Mouse (Mus musculus): ENCODE data around the gene Alox5. TPM values are rescaled to one million over a fixed set of nuclear protein-coding genes. Genes with fewer than 3 reads are reported as not detected.

Gene Alox5
- polyA plus RNA-seq, 1 experiment from 2014 or later = 0.46 TPM

DNA sequence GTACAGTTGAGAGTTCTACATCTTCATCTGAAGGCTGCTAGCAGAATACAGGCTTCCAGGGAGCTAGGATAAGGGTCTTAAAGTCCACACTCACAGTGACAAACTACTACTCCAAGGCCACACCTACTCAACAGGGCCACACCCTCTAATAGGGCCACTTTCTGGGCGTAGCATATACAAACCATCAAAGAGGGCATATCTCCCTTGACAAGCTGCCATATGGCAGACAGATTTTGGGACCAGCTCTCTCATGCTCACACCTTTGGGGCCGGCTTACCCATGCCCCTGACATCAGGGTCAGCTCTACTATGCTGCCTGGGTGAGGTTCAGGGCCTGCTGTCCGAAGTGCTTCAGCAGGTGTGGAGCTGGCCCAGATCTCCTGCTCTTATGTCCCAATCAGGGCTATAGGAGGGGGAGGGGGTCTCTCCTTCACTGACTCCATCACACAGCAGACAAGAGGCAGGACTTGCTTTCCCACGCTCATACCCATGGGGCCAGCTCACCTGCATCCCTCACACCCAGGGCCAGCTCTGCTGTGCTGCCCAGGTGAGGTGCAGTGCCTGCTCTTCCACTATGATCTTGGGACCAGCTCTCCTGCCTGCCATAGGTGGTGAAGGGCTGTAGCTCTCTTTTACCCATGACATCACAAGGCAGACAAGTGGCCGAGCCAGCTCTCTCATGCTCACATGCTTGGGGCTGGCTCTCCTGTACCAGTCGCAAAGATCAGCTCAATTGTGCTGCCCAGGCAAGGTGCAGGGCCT lies 90.6 kb downstream of the Alox5 start:
- Histone ChIP-seq H3K4me2 (ENCODE audit: low read length) (no peak overlapping the region), H3K36me3 (ENCODE audit: insufficient read depth, low read length) (no peaks in the 10 kb centered on the region), H3K27me3 (ENCODE audit: insufficient read depth, low read length) (no peaks in the 10 kb centered on the region), H3K27ac (no peak overlapping the region), H3K4me1 (replicated peaks; ENCODE audit: insufficient read depth, low read length) (no peaks in the 10 kb centered on the region), H3K9me3 (replicated peaks; ENCODE audit: low read length) (no peaks in the 10 kb centered on the region), H3K9ac (ENCODE audit: low read depth, low read length) (no peak overlapping the region), H3K4me3 (replicated peaks; ENCODE audit: low read depth, low read length) (no peak overlapping the region)
- no peak for TF ChIP-seq CTCF (IDR thresholded peaks at IDR 0.05; ENCODE audit: low read depth)
- WGBS = 80% methylated on average over 6 of the region's 6 CpGs
- no peak for DNase-seq (ENCODE audit: low spot score)
- ATAC-seq (replicated peaks; ENCODE audit: low FRiP score, low read depth) = peak; percentile 52; the same call in 1 of the 2 replicates

DNA sequence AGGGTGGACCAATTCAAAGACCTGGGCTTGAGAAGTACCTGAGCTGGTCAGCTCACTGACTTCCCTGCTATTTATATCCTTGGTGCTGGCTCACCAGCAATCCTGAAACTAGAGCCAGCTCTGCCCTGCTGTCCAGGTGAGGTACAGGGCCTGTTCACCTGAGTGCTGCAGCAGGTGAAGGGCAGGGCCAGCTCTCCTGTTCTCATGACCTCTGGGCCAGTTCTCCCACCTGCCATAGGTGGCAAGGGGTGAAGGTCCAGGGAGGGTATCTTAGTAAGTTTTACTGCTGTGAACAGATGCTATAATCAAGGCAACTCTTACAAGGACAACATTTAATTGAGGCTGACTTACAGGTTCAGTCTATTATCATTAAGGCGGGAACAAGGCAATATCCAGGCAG lies 91.2 kb downstream of the Alox5 start:
- WGBS = 97% methylated on average over 1 of the region's 1 CpGs
- Histone ChIP-seq H3K27me3 (ENCODE audit: insufficient read depth, low read length) (no peaks in the 10 kb centered on the region), H3K4me2 (ENCODE audit: low read length) (no peak overlapping the region), H3K4me1 (replicated peaks; ENCODE audit: insufficient read depth, low read length) (no peaks in the 10 kb centered on the region), H3K36me3 (ENCODE audit: insufficient read depth, low read length) (no peaks in the 10 kb centered on the region), H3K9ac (ENCODE audit: low read depth, low read length) (no peak overlapping the region), H3K4me3 (replicated peaks; ENCODE audit: low read depth, low read length) (no peak overlapping the region), H3K9me3 (replicated peaks; ENCODE audit: low read length) (no peaks in the 10 kb centered on the region), H3K27ac (no peak overlapping the region)
- TF ChIP-seq CTCF (IDR thresholded peaks at IDR 0.05; ENCODE audit: low read depth) = no peak
- no peak for DNase-seq (ENCODE audit: low spot score)
- no peak for ATAC-seq (replicated peaks; ENCODE audit: low FRiP score, low read depth)

DNA sequence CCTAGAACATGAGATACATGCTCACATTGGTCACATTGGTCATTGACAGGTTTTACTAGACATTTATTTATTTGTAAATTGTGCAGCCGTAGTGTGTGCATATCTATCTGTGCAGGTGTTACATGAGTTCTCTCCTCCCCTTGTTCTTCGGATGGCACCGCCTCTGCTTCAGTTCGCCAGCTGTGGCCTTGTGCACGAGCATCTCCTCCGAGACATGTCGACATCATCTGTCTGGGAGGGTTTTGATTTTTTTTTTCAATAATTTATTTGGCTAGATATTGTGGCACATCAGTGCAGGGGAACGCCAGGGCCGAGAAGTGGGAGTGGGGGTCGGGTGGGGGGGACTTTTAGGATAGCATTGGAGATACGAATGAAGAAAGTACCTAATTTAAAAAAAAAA lies 93.0 kb downstream of the Alox5 start:
- no peaks in the 10 kb centered on the region for H3K36me3 ChIP-seq (ENCODE audit: insufficient read depth, low read length)
- no peak for TF ChIP-seq CTCF (IDR thresholded peaks at IDR 0.05; ENCODE audit: low read depth)
- 84% methylated on average over 11 of the region's 11 CpGs for WGBS
- no peak overlapping the region for H3K4me3 ChIP-seq (replicated peaks; ENCODE audit: low read depth, low read length)
- ATAC-seq (replicated peaks; ENCODE audit: low FRiP score, low read depth) (no peak), DNase-seq (ENCODE audit: low spot score) (no peak)
- no peaks in the 10 kb centered on the region for H3K27me3 ChIP-seq (ENCODE audit: insufficient read depth, low read length)
- H3K27ac ChIP-seq = no peak overlapping the region
- H3K4me2 ChIP-seq (ENCODE audit: low read length) = no peak overlapping the region
- no peaks in the 10 kb centered on the region for H3K9me3 ChIP-seq (replicated peaks; ENCODE audit: low read length)
- no peak overlapping the region for H3K9ac ChIP-seq (ENCODE audit: low read depth, low read length)
- H3K4me1 ChIP-seq (replicated peaks; ENCODE audit: insufficient read depth, low read length) = no peaks in the 10 kb centered on the region

DNA sequence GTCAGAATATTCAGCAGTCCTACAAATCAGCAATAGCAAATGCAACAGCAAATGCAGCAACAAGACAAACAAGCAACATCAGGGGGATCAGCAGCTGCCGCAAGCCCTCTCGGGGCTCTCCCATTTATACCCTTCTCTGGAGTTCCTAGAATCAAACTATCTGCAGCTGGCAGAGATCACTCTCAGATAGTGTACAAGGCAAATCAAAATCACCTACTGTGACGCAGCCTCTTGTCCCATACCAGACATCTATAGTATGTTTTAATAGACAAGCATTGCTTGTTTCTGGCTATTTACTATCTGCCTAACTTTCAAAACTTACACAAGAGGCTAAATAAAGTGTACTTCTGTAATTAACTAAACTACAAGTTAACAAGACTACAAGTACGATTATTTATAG lies 99.0 kb downstream of the Alox5 start:
- Histone ChIP-seq H3K4me2 (ENCODE audit: low read length) (no peak overlapping the region), H3K4me3 (replicated peaks; ENCODE audit: low read depth, low read length) (no peak overlapping the region), H3K27ac (no peak overlapping the region), H3K36me3 (ENCODE audit: insufficient read depth, low read length) (no peaks in the 10 kb centered on the region), H3K9me3 (replicated peaks; ENCODE audit: low read length) (no peaks in the 10 kb centered on the region), H3K27me3 (ENCODE audit: insufficient read depth, low read length) (no peaks in the 10 kb centered on the region), H3K9ac (ENCODE audit: low read depth, low read length) (no peak overlapping the region), H3K4me1 (replicated peaks; ENCODE audit: insufficient read depth, low read length) (no peaks in the 10 kb centered on the region)
- no peak for TF ChIP-seq CTCF (IDR thresholded peaks at IDR 0.05; ENCODE audit: low read depth)
- ATAC-seq (replicated peaks; ENCODE audit: low FRiP score, low read depth) (no peak), DNase-seq (ENCODE audit: low spot score) (no peak)
- 91% methylated on average over 4 of the region's 4 CpGs for WGBS

DNA sequence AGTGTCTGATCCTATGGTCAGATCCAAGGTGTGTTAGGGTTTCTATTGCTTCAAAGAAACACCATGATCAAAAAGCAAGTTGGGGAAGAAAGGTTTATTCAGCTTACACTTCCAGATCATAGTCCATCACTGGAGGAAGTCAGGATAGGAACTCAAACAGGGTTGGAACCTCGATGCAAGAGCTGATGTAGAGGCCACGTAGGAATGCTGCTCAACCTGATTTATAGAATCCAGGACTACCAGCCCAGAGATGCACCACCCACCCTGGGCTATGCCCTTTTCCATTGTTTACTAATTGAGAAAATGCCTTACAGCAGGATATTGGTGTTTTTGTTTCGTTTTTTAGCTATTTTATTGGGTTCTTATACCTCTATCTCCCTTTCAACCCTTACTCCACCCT lies 99.5 kb downstream of the Alox5 start:
- no peaks in the 10 kb centered on the region for H3K9me3 ChIP-seq (replicated peaks; ENCODE audit: low read length)
- no peak for ATAC-seq (replicated peaks; ENCODE audit: low FRiP score, low read depth)

More for the DNA sequence above, 99.5 kb downstream of the Alox5 start:
- Histone ChIP-seq H3K4me2 (ENCODE audit: low read length) (no peak overlapping the region), H3K36me3 (ENCODE audit: insufficient read depth, low read length) (no peaks in the 10 kb centered on the region), H3K27ac (no peak overlapping the region), H3K9ac (ENCODE audit: low read depth, low read length) (no peak overlapping the region), H3K4me1 (replicated peaks; ENCODE audit: insufficient read depth, low read length) (no peaks in the 10 kb centered on the region), H3K27me3 (ENCODE audit: insufficient read depth, low read length) (no peaks in the 10 kb centered on the region), H3K4me3 (replicated peaks; ENCODE audit: low read depth, low read length) (no peak overlapping the region)
- no peak for DNase-seq (ENCODE audit: low spot score)
- no peak for TF ChIP-seq CTCF (IDR thresholded peaks at IDR 0.05; ENCODE audit: low read depth)
- 82% methylated on average over 3 of the region's 3 CpGs for WGBS

Other genes starting within 250 kb of the Alox5 start
- 4.9 and 5.7 TPM in 2 replicates for gene Zfand4, start 197.0 kb downstream of the Alox5 start, polyA plus RNA-seq (2015; fragmentation: Nextera tagmentation; extraction: Ambion mirVana)
- 36.3 and 37.2 TPM in 2 replicates for gene March8, start 123.2 kb downstream of the Alox5 start, polyA plus RNA-seq (2015; fragmentation: Nextera tagmentation; extraction: Ambion mirVana)
- gene Olfr211, start 27.9 kb upstream of the Alox5 start, polyA plus RNA-seq (2015; fragmentation: Nextera tagmentation; extraction: Ambion mirVana) = not detected in 2 replicates
- gene Olfr212, start 45.3 kb upstream of the Alox5 start, polyA plus RNA-seq (2015; fragmentation: Nextera tagmentation; extraction: Ambion mirVana) = 0.04 TPM in 1 of 2 replicates, not detected in the other
- gene Olfr213, start 77.3 kb upstream of the Alox5 start, polyA plus RNA-seq (2015; fragmentation: Nextera tagmentation; extraction: Ambion mirVana) = not detected in 2 replicates
- 0.29 and 0.55 TPM in 2 replicates for gene Gm5580, start 90.0 kb upstream of the Alox5 start, polyA plus RNA-seq (2015; fragmentation: Nextera tagmentation; extraction: Ambion mirVana)
- gene Olfr214, start 93.1 kb upstream of the Alox5 start, polyA plus RNA-seq (2015; fragmentation: Nextera tagmentation; extraction: Ambion mirVana) = not detected in 2 replicates
- not detected in 2 replicates for gene Olfr215, start 123.0 kb upstream of the Alox5 start, polyA plus RNA-seq (2015; fragmentation: Nextera tagmentation; extraction: Ambion mirVana)
- 142 and 148 TPM in 2 replicates for gene Zfp422, start 167.8 kb upstream of the Alox5 start, polyA plus RNA-seq (2015; fragmentation: Nextera tagmentation; extraction: Ambion mirVana)
- 35.6 and 36.8 TPM in 2 replicates for gene Depp1, start 189.4 kb upstream of the Alox5 start, polyA plus RNA-seq (2015; fragmentation: Nextera tagmentation; extraction: Ambion mirVana)
- 2.9 and 3.6 TPM in 2 replicates for gene Rassf4, start 212.8 kb upstream of the Alox5 start, polyA plus RNA-seq (2015; fragmentation: Nextera tagmentation; extraction: Ambion mirVana)